Mouse (Mus musculus): ENCODE measurements at regions not wholly inside any gene's neighbourhood (a gene's known extent, or its start where the extent isn't known, plus 50 kb on each side); places are given as distances from the start of the nearest gene placed in this dataset. TPM values are rescaled to one million over a fixed set of nuclear protein-coding genes. Genes with fewer than 3 reads are reported as not detected.

DNA sequence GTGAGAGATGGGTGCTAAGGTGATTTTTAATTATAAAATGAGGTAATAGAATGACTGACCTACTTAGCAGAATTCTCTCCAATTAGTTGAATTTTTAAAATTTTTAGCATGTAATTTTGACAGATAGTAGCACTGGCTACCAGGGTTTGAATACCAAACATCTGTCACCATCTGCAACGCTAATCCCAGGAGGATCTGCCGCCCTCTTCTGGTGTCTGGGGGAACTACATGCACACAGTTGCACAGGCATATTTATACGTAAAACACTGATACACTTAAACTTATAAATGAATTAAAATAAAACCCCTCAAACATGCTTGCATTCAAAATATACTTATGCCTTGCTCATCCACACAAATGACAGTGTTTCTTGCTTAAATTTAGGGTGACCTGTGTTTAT is 316.1 kb upstream of the Adam34 start:
- Histone ChIP-seq H3K9ac (ENCODE audit: low read depth, low read length) (no peak overlapping the region), H3K9me3 (ENCODE audit: control insufficient read depth, low read length) (no peaks in the 10 kb centered on the region), H3K27ac (replicated peaks; ENCODE audit: low read depth, low read length) (no peak overlapping the region), H3K4me1 (ENCODE audit: control insufficient read depth, insufficient read depth, low read length) (no peaks in the 10 kb centered on the region), H3K4me3 (ENCODE audit: low read depth, low read length) (no peak overlapping the region), H3K4me2 (ENCODE audit: low read depth, low read length) (no peak overlapping the region), H3K27me3 (replicated peaks; ENCODE audit: control insufficient read depth, insufficient read depth, low read length) (no peaks in the 10 kb centered on the region), H3K36me3 (ENCODE audit: control insufficient read depth, insufficient read depth, low read length) (no peaks in the 10 kb centered on the region)
- DNase-seq (ENCODE audit: low spot score) (no peak), ATAC-seq (ENCODE audit: low read depth) (no peak)
- WGBS = 31% methylated on average over 3 of the region's 3 CpGs

DNA sequence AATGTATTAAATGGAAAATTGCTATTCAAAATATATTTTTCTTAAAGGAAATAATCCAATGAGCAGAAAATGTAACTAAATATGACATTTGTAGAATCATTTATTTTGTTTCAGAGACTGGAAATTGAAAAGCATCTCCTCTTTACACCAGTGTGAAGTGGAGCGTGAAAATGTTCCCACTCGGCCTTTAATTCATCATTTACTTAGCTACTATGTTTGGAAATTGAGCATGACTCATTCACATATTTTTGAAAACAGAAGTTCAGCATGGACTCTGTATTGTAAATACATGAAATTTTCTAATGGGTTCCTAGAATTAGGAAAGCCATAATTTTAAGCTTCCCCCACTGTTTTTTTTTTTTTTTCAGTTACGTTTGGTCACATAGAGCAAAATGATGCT is 314.2 kb upstream of the Adam34 start:
- H3K4me1 ChIP-seq (ENCODE audit: control insufficient read depth, insufficient read depth, low read length) = no peaks in the 10 kb centered on the region
- no peak overlapping the region for H3K9ac ChIP-seq (ENCODE audit: low read depth, low read length)
- no peak overlapping the region for H3K27ac ChIP-seq (replicated peaks; ENCODE audit: low read depth, low read length)
- H3K27me3 ChIP-seq (replicated peaks; ENCODE audit: control insufficient read depth, insufficient read depth, low read length) = no peaks in the 10 kb centered on the region
- no peaks in the 10 kb centered on the region for H3K36me3 ChIP-seq (ENCODE audit: control insufficient read depth, insufficient read depth, low read length)
- no peak for ATAC-seq (ENCODE audit: low read depth)
- DNase-seq (ENCODE audit: low spot score) = no peak
- 71% methylated on average over 3 of the region's 3 CpGs for WGBS
- no peak overlapping the region for H3K4me2 ChIP-seq (ENCODE audit: low read depth, low read length)
- H3K9me3 ChIP-seq (ENCODE audit: control insufficient read depth, low read length) = no peaks in the 10 kb centered on the region
- H3K4me3 ChIP-seq (ENCODE audit: low read depth, low read length) = no peak overlapping the region

Small RNA genes in the stretch of these regions (microRNA-seq; reads per million reads assigned to microRNA genes)
- gene Gm24591 (ENCODE audit: borderline number of aligned reads) = not detected

Measured in embryonic facial prominence, embryonic 14.5 days (tissue).